Mouse (Mus musculus): ENCODE results near the gene Rabgap1. TPM values are rescaled to one million over a fixed set of nuclear protein-coding genes. Genes with fewer than 3 reads are reported as not detected.
"Not testable (repeated sequence)": the region's sequence is repeated elsewhere in the genome, so short reads cannot be mapped to it uniquely, and the experiment has no call there.

Gene Rabgap1
- polyA plus RNA-seq, 1 experiment from 2014 or later = 50.6 TPM

GRCm38 (mm10) chr2:37488956-37489355 is 45.9 kb downstream of the Rabgap1 start:
- no peaks in the 10 kb centered on the region for H3K27me3 ChIP-seq (ENCODE audit: control insufficient read depth, insufficient read depth, low read depth, low read length)
- H3K4me2 ChIP-seq (ENCODE audit: low read length) = no peak overlapping the region
- H3K4me3 ChIP-seq (ENCODE audit: low read depth, low read length) = no peak overlapping the region
- H3K9ac ChIP-seq (ENCODE audit: low read depth, low read length) = no peak overlapping the region
- ATAC-seq = no peak
- no peaks in the 10 kb centered on the region for H3K9me3 ChIP-seq (replicated peaks; ENCODE audit: control insufficient read depth, low read length, poor library complexity, severe bottlenecking)
- H3K4me1 ChIP-seq (ENCODE audit: control insufficient read depth, insufficient read depth, low read length) = no peaks in the 10 kb centered on the region
- peaks cover 25% of the 10 kb centered on the region for H3K36me3 ChIP-seq (ENCODE audit: control insufficient read depth, insufficient read depth, low read length)
- H3K27ac ChIP-seq (ENCODE audit: low read length) = no peak overlapping the region
- WGBS = 97% methylated on average over 2 of the region's 2 CpGs

GRCm38 (mm10) chr2:37497321-37497720 is 54.2 kb downstream of the Rabgap1 start:
- H3K27me3 ChIP-seq (ENCODE audit: control insufficient read depth, insufficient read depth, low read depth, low read length) = no peaks in the 10 kb centered on the region
- no peaks in the 10 kb centered on the region for H3K9me3 ChIP-seq (replicated peaks; ENCODE audit: control insufficient read depth, low read length, poor library complexity, severe bottlenecking)
- no peak overlapping the region for H3K27ac ChIP-seq (ENCODE audit: low read length)
- peaks cover 14% of the 10 kb centered on the region; the same call in 1 of the 2 replicates for H3K36me3 ChIP-seq (ENCODE audit: control insufficient read depth, insufficient read depth, low read length)
- no peak overlapping the region for H3K4me2 ChIP-seq (ENCODE audit: low read length)
- ATAC-seq = no peak
- WGBS = 96% methylated on average over 4 of the region's 4 CpGs
- no peaks in the 10 kb centered on the region for H3K4me1 ChIP-seq (ENCODE audit: control insufficient read depth, insufficient read depth, low read length)
- no peak overlapping the region for H3K4me3 ChIP-seq (ENCODE audit: low read depth, low read length)
- H3K9ac ChIP-seq (ENCODE audit: low read depth, low read length) = no peak overlapping the region

- not testable (repeated sequence) for H3K4me1 ChIP-seq (ENCODE audit: control insufficient read depth, insufficient read depth, low read length); H3K9me3 ChIP-seq (replicated peaks; ENCODE audit: control insufficient read depth, low read length, poor library complexity, severe bottlenecking); H3K4me2 ChIP-seq (ENCODE audit: low read length); H3K36me3 ChIP-seq (ENCODE audit: control insufficient read depth, insufficient read depth, low read length); H3K9ac ChIP-seq (ENCODE audit: low read depth, low read length); ATAC-seq; H3K27me3 ChIP-seq (ENCODE audit: control insufficient read depth, insufficient read depth, low read depth, low read length); H3K27ac ChIP-seq (ENCODE audit: low read length); H3K4me3 ChIP-seq (ENCODE audit: low read depth, low read length)
- WGBS = 92% methylated on average over 2 of the region's 2 CpGs
These were observed 62.8 kb downstream of the Rabgap1 start for GRCm38 (mm10) chr2:37505856-37506255.

GRCm38 (mm10) chr2:37511134-37511901 is 68.2 kb downstream of the Rabgap1 start:
- Histone ChIP-seq H3K27me3 (ENCODE audit: control insufficient read depth, insufficient read depth, low read depth, low read length) (no peaks in the 10 kb centered on the region), H3K4me2 (ENCODE audit: low read length) (no peak overlapping the region), H3K9ac (ENCODE audit: low read depth, low read length) (no peak overlapping the region), H3K4me1 (ENCODE audit: control insufficient read depth, insufficient read depth, low read length) (peaks cover 5% of the 10 kb centered on the region; the same call in 1 of the 2 replicates), H3K4me3 (ENCODE audit: low read depth, low read length) (no peak overlapping the region), H3K9me3 (replicated peaks; ENCODE audit: control insufficient read depth, low read length, poor library complexity, severe bottlenecking) (no peaks in the 10 kb centered on the region), H3K27ac (ENCODE audit: low read length) (no peak overlapping the region), H3K36me3 (ENCODE audit: control insufficient read depth, insufficient read depth, low read length) (0 out of 2 replicates have a peak, but pooled peaks cover 2% of the 10 kb centered on the region)
- WGBS = 94% methylated on average over 4 of the region's 4 CpGs
- no peak for ATAC-seq

GRCm38 (mm10) chr2:37516030-37516710 is 73.1 kb downstream of the Rabgap1 start, which contains the start of gene Gpr21:
Gene Gpr21 (plus strand): TSS chr2:37516332.
- H3K4me1 ChIP-seq (ENCODE audit: control insufficient read depth, insufficient read depth, low read length) = peaks cover 31% of the 10 kb centered on the region
- peak within 1 kb of the TSS; percentile 58 for H3K9ac ChIP-seq (ENCODE audit: low read depth, low read length)
- WGBS = 7% methylated on average over 11 of the region's 11 CpGs
- H3K9me3 ChIP-seq (replicated peaks; ENCODE audit: control insufficient read depth, low read length, poor library complexity, severe bottlenecking) = no peaks in the 10 kb centered on the region
- H3K27me3 ChIP-seq (ENCODE audit: control insufficient read depth, insufficient read depth, low read depth, low read length) = no peaks in the 10 kb centered on the region
- H3K36me3 ChIP-seq (ENCODE audit: control insufficient read depth, insufficient read depth, low read length) = 0 out of 2 replicates have a peak, but pooled peaks cover 2% of the 10 kb centered on the region
- H3K4me2 ChIP-seq (ENCODE audit: low read length) = peak within 1 kb of the TSS; percentile 80
- peak within 1 kb of the TSS; percentile 91 for H3K27ac ChIP-seq (ENCODE audit: low read length)
- H3K4me3 ChIP-seq (ENCODE audit: low read depth, low read length) = peak within 1 kb of the TSS; percentile 38
- ATAC-seq = peak; percentile 91

GRCm38 (mm10) chr2:37516922-37517462 is 73.9 kb downstream of the Rabgap1 start:
- H3K9ac ChIP-seq (ENCODE audit: low read depth, low read length) = peak overlapping the region; percentile 54
- peaks cover 33% of the 10 kb centered on the region for H3K4me1 ChIP-seq (ENCODE audit: control insufficient read depth, insufficient read depth, low read length)
- peak overlapping the region; percentile 38 for H3K4me3 ChIP-seq (ENCODE audit: low read depth, low read length)
- 9% methylated on average over 4 of the region's 4 CpGs for WGBS
- peak; percentile 79 for ATAC-seq
- H3K36me3 ChIP-seq (ENCODE audit: control insufficient read depth, insufficient read depth, low read length) = 0 out of 2 replicates have a peak, but pooled peaks cover under 1% of the 10 kb centered on the region
- H3K27me3 ChIP-seq (ENCODE audit: control insufficient read depth, insufficient read depth, low read depth, low read length) = no peaks in the 10 kb centered on the region
- H3K27ac ChIP-seq (ENCODE audit: low read length) = peak overlapping the region; percentile 91
- H3K4me2 ChIP-seq (ENCODE audit: low read length) = peak overlapping the region; percentile 80
- H3K9me3 ChIP-seq (replicated peaks; ENCODE audit: control insufficient read depth, low read length, poor library complexity, severe bottlenecking) = no peaks in the 10 kb centered on the region

- H3K4me3 ChIP-seq (ENCODE audit: low read depth, low read length) = peak overlapping the region; percentile 38
- H3K9me3 ChIP-seq (replicated peaks; ENCODE audit: control insufficient read depth, low read length, poor library complexity, severe bottlenecking) = no peaks in the 10 kb centered on the region
- peak overlapping the region; percentile 80 for H3K4me2 ChIP-seq (ENCODE audit: low read length)
- no peaks in the 10 kb centered on the region; the same call in 1 of the 2 replicates for H3K36me3 ChIP-seq (ENCODE audit: control insufficient read depth, insufficient read depth, low read length)
- H3K9ac ChIP-seq (ENCODE audit: low read depth, low read length) = peak overlapping the region; percentile 54
- H3K27ac ChIP-seq (ENCODE audit: low read length) = peak overlapping the region; percentile 91; the same call in 1 of the 2 replicates
- H3K27me3 ChIP-seq (ENCODE audit: control insufficient read depth, insufficient read depth, low read depth, low read length) = no peaks in the 10 kb centered on the region
- H3K4me1 ChIP-seq (ENCODE audit: control insufficient read depth, insufficient read depth, low read length) = peaks cover 39% of the 10 kb centered on the region
- ATAC-seq = no peak
- WGBS = 66% methylated on average over 4 of the region's 4 CpGs
These were observed 75.6 kb downstream of the Rabgap1 start for GRCm38 (mm10) chr2:37518561-37519285.

- H3K27me3 ChIP-seq (ENCODE audit: control insufficient read depth, insufficient read depth, low read depth, low read length) = no peaks in the 10 kb centered on the region
- H3K27ac ChIP-seq (ENCODE audit: low read length) = no peak overlapping the region
- 87% methylated on average over 1 of the region's 1 CpGs for WGBS
- H3K4me2 ChIP-seq (ENCODE audit: low read length) = peak overlapping the region; percentile 80
- H3K4me3 ChIP-seq (ENCODE audit: low read depth, low read length) = peak overlapping the region; percentile 14; the same call in 1 of the 2 replicates
- H3K9ac ChIP-seq (ENCODE audit: low read depth, low read length) = no peak overlapping the region
- no peaks in the 10 kb centered on the region for H3K9me3 ChIP-seq (replicated peaks; ENCODE audit: control insufficient read depth, low read length, poor library complexity, severe bottlenecking)
- no peak for ATAC-seq
- H3K36me3 ChIP-seq (ENCODE audit: control insufficient read depth, insufficient read depth, low read length) = no peaks in the 10 kb centered on the region; the same call in 1 of the 2 replicates
- H3K4me1 ChIP-seq (ENCODE audit: control insufficient read depth, insufficient read depth, low read length) = peaks cover 39% of the 10 kb centered on the region
These were observed 76.2 kb downstream of the Rabgap1 start for GRCm38 (mm10) chr2:37519286-37519640.
